Mouse (Mus musculus) intestine, embryonic 15.5 days (tissue): ENCODE data around the gene Gm20388. TPM values are rescaled to one million over a fixed set of nuclear protein-coding genes. Genes with fewer than 3 reads are reported as not detected.

Source experiments
- ATAC-seq: fragments of 200-750 bp; cut with Nextera tagmentation; 2 replicates; pipeline ENCODE4 v1.8.0; 2017; ENCODE audit warnings: moderate TSS enrichment, moderate library complexity
- H3K27ac ChIP-seq: fragments of 300-500 bp; sonication (generic); 2 replicates; pipeline ENCODE4 v1.5.1; 2015; ENCODE audit warnings: mild to moderate bottlenecking, inconsistent platforms
- H3K27me3 ChIP-seq: fragments of 300-500 bp; sonication (generic); replicated peaks from 2 replicates; pipeline ENCODE4 v1.6.1; 2015; ENCODE audit warnings: inconsistent platforms
- H3K36me3 ChIP-seq: fragments of 300-500 bp; sonication (generic); 2 replicates; pipeline ENCODE4 v1.6.1; 2015; ENCODE audit warnings: inconsistent platforms
- H3K4me1 ChIP-seq: fragments of 300-500 bp; sonication (generic); replicated peaks from 2 replicates; pipeline ENCODE4 v1.6.1; 2015; ENCODE audit warnings: inconsistent platforms
- H3K4me2 ChIP-seq: fragments of 300-500 bp; sonication (generic); replicated peaks from 2 replicates; pipeline ENCODE4 v1.6.1; 2015; ENCODE audit warnings: mild to moderate bottlenecking, inconsistent platforms
- H3K4me3 ChIP-seq: fragments of 300-500 bp; sonication (generic); replicated peaks from 2 replicates; pipeline ENCODE4 v1.5.1; 2015; ENCODE audit warnings: inconsistent platforms
- H3K9ac ChIP-seq: fragments of 300-500 bp; sonication (generic); 2 replicates; pipeline ENCODE4 v1.6.1; 2015; ENCODE audit warnings: inconsistent platforms
- H3K9me3 ChIP-seq: fragments of 300-500 bp; sonication (generic); 2 replicates; pipeline ENCODE4 v1.6.1; 2016; ENCODE audit warnings: inconsistent platforms
- whole genome bisulfite sequencing: fragments of 180-500 bp; shearing (Covaris S2); methylation state at CpG from one replicate; pipeline ENCODE4 v1.1.7; 2015; 5-methylcytosine and 5-hydroxymethylcytosine counted together
- polyA plus RNA-seq: library from polyadenylated mRNA; unstranded; fragments of >200 nt; fragmentation: Nextera tagmentation; extraction: Ambion mirVana; gene quantifications from 2 replicates; pipeline ENCODE4 v1.2.1, GENCODE M21; 2015

Gm20388 gene
- polyA plus RNA-seq, 1 experiment from 2014 or later = not detected

- Histone ChIP-seq H3K36me3 (no peaks in the 10 kb centered on the region), H3K4me3 (peak within 1 kb of the TSS; percentile 64), H3K4me2 (peak within 1 kb of the TSS; percentile 82), H3K27me3 (no peaks in the 10 kb centered on the region), H3K9me3 (no peaks in the 10 kb centered on the region), H3K9ac (peak within 1 kb of the TSS; percentile 89), H3K27ac (peak within 1 kb of the TSS; percentile 91), H3K4me1 (peaks cover 32% of the 10 kb centered on the region)
- ATAC-seq = no peak
- 55% methylated on average over 6 of the region's 6 CpGs for WGBS
These were observed 2038.7 kb downstream of the Gm20388 start, which contains the start of gene Banp for GRCm38 (mm10) chr8:121949222-121949800. Gene Banp, plus strand, starts transcription at chr8:121949750.

GRCm38 (mm10) chr8:121949941-121950748, 2039.5 kb downstream of the Gm20388 start:
- ATAC-seq = peak; percentile 96
- Histone ChIP-seq H3K27ac (peak overlapping the region; percentile 88), H3K4me3 (peak overlapping the region; percentile 64), H3K9ac (peak overlapping the region; percentile 89), H3K27me3 (no peaks in the 10 kb centered on the region), H3K36me3 (0 out of 2 replicates have a peak, but pooled peaks cover 2% of the 10 kb centered on the region), H3K9me3 (no peaks in the 10 kb centered on the region), H3K4me1 (peaks cover 32% of the 10 kb centered on the region), H3K4me2 (peak overlapping the region; percentile 77)
- 1% methylated on average over 64 of the region's 66 CpGs for WGBS

- under 1% methylated on average over 66 of the region's 97 CpGs for WGBS
- Histone ChIP-seq H3K36me3 (0 out of 2 replicates have a peak, but pooled peaks cover 2% of the 10 kb centered on the region), H3K27ac (peak overlapping the region; percentile 88), H3K27me3 (no peaks in the 10 kb centered on the region), H3K4me3 (peak overlapping the region; percentile 64), H3K4me2 (peak overlapping the region; percentile 77), H3K9me3 (no peaks in the 10 kb centered on the region), H3K4me1 (peaks cover 32% of the 10 kb centered on the region), H3K9ac (peak overlapping the region; percentile 89)
- peak; percentile 5 for ATAC-seq
These were observed 2040.4 kb downstream of the Gm20388 start for GRCm38 (mm10) chr8:121950749-121951655.

GRCm38 (mm10) chr8:121951656-121952009, 2041.0 kb downstream of the Gm20388 start:
- Histone ChIP-seq H3K9me3 (no peaks in the 10 kb centered on the region), H3K4me3 (peak overlapping the region; percentile 64), H3K9ac (peak overlapping the region; percentile 89), H3K4me2 (peak overlapping the region; percentile 77), H3K4me1 (peaks cover 32% of the 10 kb centered on the region), H3K36me3 (0 out of 2 replicates have a peak, but pooled peaks cover 2% of the 10 kb centered on the region), H3K27ac (peak overlapping the region; percentile 88; the same call in 1 of the 2 replicates), H3K27me3 (no peaks in the 10 kb centered on the region)
- WGBS = 21% methylated on average over 7 of the region's 7 CpGs
- ATAC-seq = no peak

- no peaks in the 10 kb centered on the region for H3K9me3 ChIP-seq
- H3K36me3 ChIP-seq = 0 out of 2 replicates have a peak, but pooled peaks cover 2% of the 10 kb centered on the region
- H3K4me2 ChIP-seq = peak overlapping the region; percentile 77
- no peak overlapping the region for H3K4me3 ChIP-seq
- no peak overlapping the region for H3K27ac ChIP-seq
- H3K9ac ChIP-seq = no peak overlapping the region
- no peak for ATAC-seq
- H3K4me1 ChIP-seq = peaks cover 30% of the 10 kb centered on the region
- H3K27me3 ChIP-seq = no peaks in the 10 kb centered on the region
These were observed 2041.5 kb downstream of the Gm20388 start for GRCm38 (mm10) chr8:121952122-121952521.

GRCm38 (mm10) chr8:121952800-121953199, 2042.2 kb downstream of the Gm20388 start:
- H3K27me3 ChIP-seq = no peaks in the 10 kb centered on the region
- 91% methylated on average over 7 of the region's 7 CpGs for WGBS
- 0 out of 2 replicates have a peak, but pooled peaks cover 2% of the 10 kb centered on the region for H3K36me3 ChIP-seq
- H3K4me2 ChIP-seq = peak overlapping the region; percentile 77; the same call in 1 of the 2 replicates
- peaks cover 24% of the 10 kb centered on the region for H3K4me1 ChIP-seq
- H3K9me3 ChIP-seq = no peaks in the 10 kb centered on the region
- H3K4me3 ChIP-seq = no peak overlapping the region
- H3K27ac ChIP-seq = no peak overlapping the region
- no peak for ATAC-seq
- H3K9ac ChIP-seq = no peak overlapping the region

- WGBS = 69% methylated on average over 3 of the region's 3 CpGs
- Histone ChIP-seq H3K4me2 (no peak overlapping the region), H3K4me1 (peaks cover 14% of the 10 kb centered on the region), H3K36me3 (0 out of 2 replicates have a peak, but pooled peaks cover 2% of the 10 kb centered on the region), H3K4me3 (no peak overlapping the region), H3K9me3 (no peaks in the 10 kb centered on the region), H3K9ac (no peak overlapping the region), H3K27ac (no peak overlapping the region), H3K27me3 (no peaks in the 10 kb centered on the region)
- no peak for ATAC-seq
These were observed 2043.3 kb downstream of the Gm20388 start for GRCm38 (mm10) chr8:121953821-121954545.

GRCm38 (mm10) chr8:121954981-121955555, 2044.4 kb downstream of the Gm20388 start:
- H3K9ac ChIP-seq = no peak overlapping the region
- H3K27me3 ChIP-seq = no peaks in the 10 kb centered on the region
- no peak overlapping the region for H3K27ac ChIP-seq
- 65% methylated on average over 10 of the region's 10 CpGs for WGBS
- H3K9me3 ChIP-seq = no peaks in the 10 kb centered on the region
- no peak overlapping the region for H3K4me2 ChIP-seq
- H3K4me1 ChIP-seq = peaks cover 14% of the 10 kb centered on the region
- 0 out of 2 replicates have a peak, but pooled peaks cover 2% of the 10 kb centered on the region for H3K36me3 ChIP-seq
- no peak for ATAC-seq
- no peak overlapping the region for H3K4me3 ChIP-seq

- Histone ChIP-seq H3K27me3 (no peaks in the 10 kb centered on the region), H3K36me3 (0 out of 2 replicates have a peak, but pooled peaks cover 2% of the 10 kb centered on the region), H3K4me2 (no peak overlapping the region), H3K4me1 (peaks cover 14% of the 10 kb centered on the region), H3K4me3 (no peak overlapping the region), H3K9ac (no peak overlapping the region), H3K27ac (no peak overlapping the region), H3K9me3 (no peaks in the 10 kb centered on the region)
- WGBS = 72% methylated on average over 1 of the region's 1 CpGs
- ATAC-seq = no peak
These were observed 2045.3 kb downstream of the Gm20388 start for GRCm38 (mm10) chr8:121955825-121956500.

- H3K27ac ChIP-seq = no peak overlapping the region
- H3K27me3 ChIP-seq = no peaks in the 10 kb centered on the region
- 0 out of 2 replicates have a peak, but pooled peaks cover 2% of the 10 kb centered on the region for H3K36me3 ChIP-seq
- 0 out of 2 replicates have a peak, but pooled peaks cover 3% of the 10 kb centered on the region for H3K4me1 ChIP-seq
- no peak overlapping the region for H3K9ac ChIP-seq
- no peak overlapping the region for H3K4me2 ChIP-seq
- WGBS = 75% methylated on average over 1 of the region's 1 CpGs
- no peak overlapping the region for H3K4me3 ChIP-seq
- no peaks in the 10 kb centered on the region for H3K9me3 ChIP-seq
- no peak; the same call in 1 of the 2 replicates for ATAC-seq
These were observed 2047.8 kb downstream of the Gm20388 start for GRCm38 (mm10) chr8:121958395-121958794.
